Mouse (Mus musculus) cortical plate, adult 2 months (tissue): ENCODE measurements around the gene B230217C12Rik.

ENCODE experiments used
- CTCF ChIP-seq: fragments of 200-500 bp; IDR thresholded peaks from 2 replicates; pipeline ENCODE4 v1.5.1; 2011; ENCODE audit warnings: mild to moderate bottlenecking, control low read depth, low read length; ENCODE audit not compliant: insufficient read depth; ENCODE audit errors: extremely low read depth
- POLR2A ChIP-seq: fragments of 200-500 bp; IDR thresholded peaks from 2 replicates; pipeline ENCODE4 v1.6.1; 2011; ENCODE audit warnings: mild to moderate bottlenecking, low read length, control low read depth; ENCODE audit not compliant: insufficient read depth; ENCODE audit errors: extremely low read depth

DNA sequence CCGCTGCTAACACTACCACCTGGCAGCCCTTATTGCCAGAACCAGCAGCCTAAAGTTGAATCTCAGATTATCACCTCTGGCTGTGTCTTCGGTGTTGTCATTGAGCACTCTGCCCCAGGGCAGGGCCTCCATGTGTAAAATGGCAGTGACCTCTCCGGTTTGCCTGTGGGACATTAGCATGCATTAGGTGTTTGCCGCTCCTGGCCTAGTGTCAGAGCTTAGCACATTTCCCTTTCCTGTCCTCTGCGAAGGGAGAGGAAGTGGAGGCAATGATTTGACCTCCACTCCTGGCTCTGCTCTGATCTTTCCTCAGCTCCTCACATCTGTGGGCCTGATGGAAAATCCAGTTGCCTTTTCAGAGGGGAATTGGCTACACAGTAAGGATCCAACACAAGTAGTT, 20.7 kb upstream of the B230217C12Rik start:
- TF ChIP-seq CTCF (no peak), POLR2A (no peak)
